Mouse (Mus musculus) layer of hippocampus, adult 9-11 months (tissue): Measurements from ENCODE around the gene Gm49510.

Source experiments
- DNase-seq: peaks from one replicate; pipeline ENCODE4 v3.0.0; 2022

Gene Gm49510

GRCm38 (mm10) chr15:78899409-78899739, at the start of gene Gm49510:
Gene Gm49510, plus strand, starts transcription at chr15:78899667.
- no peak for DNase-seq

DNA sequence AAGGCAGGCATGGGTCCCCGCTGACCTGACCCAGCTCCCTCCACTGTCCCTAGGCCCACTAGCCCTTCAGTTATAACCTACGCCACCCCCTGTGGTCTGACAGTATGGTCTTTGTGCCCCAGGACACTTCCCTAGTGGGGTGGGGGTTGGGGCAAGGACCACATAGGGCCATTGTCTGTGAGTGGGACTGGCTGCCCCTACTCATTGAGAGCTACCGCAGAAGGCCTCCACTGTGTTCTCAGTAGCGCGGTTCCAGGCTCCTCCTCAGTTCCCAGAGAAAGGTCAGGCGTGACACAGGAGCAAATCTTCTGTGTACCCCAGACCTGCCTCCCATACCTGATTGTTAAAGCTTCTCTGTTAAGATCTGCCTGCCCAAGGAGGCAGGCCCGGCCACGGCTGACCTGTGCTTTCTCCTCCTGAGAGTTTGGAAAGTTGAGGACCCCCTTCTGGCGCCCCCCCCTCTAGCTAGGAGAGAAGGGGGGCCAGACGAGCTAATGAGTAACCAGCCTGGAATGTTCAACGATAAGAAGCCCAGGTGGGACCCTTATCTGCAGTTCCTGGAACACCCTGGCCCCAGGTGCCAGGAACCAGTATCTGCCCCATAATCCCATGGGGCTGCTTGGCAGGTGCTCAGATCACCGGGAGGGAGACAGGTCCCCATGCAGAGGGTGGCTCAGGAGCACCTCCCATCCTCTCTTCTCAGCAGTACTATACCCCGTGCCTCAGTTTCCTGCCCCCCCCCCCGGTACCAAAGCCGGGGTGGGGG, 49.2 kb upstream of the Gm49510 start:
- peak; percentile 83 for DNase-seq

GRCm38 (mm10) chr15:78850944-78851343, 48.5 kb upstream of the Gm49510 start:
- no peak for DNase-seq

GRCm38 (mm10) chr15:78851505-78852153, 47.8 kb upstream of the Gm49510 start:
- DNase-seq, result peak; percentile 93

- no peak for DNase-seq
Observed at GRCm38 (mm10) chr15:78855303-78855965, 44.0 kb upstream of the Gm49510 start, which contains the start of gene Lgals2. Gene Lgals2, minus strand, starts transcription at chr15:78855529.

- peak; percentile 84 for DNase-seq
Observed at GRCm38 (mm10) chr15:78857009-78857408, 42.5 kb upstream of the Gm49510 start.

DNA sequence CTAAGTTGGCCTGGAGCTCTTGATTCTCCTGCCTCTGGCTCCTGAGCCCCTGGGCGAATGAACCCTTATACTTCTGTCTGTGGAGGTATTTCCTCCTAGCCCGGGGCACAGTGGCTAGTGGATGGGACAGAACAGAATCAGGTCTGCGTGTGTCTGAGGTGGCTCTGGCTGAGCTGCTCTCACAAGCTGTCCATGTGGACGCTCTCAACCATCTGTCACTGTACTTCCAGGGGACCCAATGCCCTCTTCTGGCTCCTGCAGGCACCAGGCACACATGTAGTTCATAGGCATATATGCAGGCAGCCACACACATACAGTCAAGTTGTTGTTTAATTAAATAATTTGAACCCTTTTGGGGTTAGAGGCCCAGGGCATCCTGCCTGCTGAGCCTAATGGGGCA, 40.2 kb upstream of the Gm49510 start:
- DNase-seq, result no peak

DNA sequence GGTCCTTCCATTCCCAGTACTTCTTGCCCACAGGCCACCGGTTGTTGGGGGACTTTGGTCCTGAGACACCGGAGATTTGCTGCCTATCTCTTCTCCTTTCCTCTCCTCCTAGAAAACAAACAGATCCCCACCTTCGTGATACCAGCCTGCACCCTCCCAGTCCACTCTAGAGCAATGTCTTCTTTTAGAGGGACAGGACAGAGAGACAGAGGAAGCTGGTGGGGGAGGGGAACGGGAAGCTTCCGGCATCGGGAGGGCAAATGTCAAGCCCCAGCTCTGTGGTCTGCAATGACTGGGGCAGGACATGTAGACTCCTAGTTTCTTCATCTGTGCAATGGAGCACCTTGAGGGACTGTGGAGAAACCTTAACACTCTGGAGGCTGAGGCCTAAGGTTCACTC, 39.8 kb upstream of the Gm49510 start:
- DNase-seq, result no peak

GRCm38 (mm10) chr15:78862280-78862679, 37.2 kb upstream of the Gm49510 start:
- DNase-seq, result no peak

- DNase-seq, result no peak
Observed at GRCm38 (mm10) chr15:78863154-78863553, 36.3 kb upstream of the Gm49510 start.

DNA sequence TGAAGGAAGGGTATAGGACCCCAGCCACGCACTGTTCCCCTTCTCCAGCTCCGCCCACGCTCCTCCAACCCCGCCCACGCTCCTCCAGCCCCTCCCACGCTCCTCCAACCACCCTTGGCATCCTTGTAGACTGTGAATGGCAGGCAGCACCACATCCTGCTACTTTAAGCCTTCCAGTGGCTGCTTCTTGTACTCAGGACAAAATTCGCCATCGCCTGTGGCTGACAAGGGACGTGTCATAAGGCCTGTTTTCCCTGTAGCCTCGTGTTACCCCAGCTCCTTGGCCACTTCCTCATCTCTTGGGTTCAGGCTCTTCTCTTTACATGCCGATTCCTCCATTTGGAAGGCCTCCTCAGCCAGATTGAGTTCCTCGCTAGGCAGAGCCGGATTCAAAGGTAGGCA, 35.6 kb upstream of the Gm49510 start:
- no peak for DNase-seq

DNA sequence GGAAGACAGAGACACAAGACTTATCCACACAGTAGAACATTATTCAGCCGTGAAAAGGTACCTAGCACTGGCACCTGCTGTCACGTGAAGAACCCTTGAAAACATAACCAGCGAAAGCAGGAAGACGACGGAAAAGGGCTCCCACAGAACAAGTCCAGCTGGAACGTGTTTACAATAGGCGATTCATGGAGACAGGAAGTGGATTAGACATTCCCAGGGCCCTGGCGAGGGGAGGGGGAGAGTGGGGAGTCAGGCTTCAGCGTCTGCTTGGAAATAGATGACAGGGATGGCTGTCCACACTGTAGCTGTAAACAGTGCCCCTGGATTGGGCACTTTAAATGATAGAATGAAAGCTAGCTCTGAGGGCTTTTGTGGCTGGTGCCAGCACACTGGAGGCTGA, 31.1 kb upstream of the Gm49510 start:
- DNase-seq, result no peak

DNA sequence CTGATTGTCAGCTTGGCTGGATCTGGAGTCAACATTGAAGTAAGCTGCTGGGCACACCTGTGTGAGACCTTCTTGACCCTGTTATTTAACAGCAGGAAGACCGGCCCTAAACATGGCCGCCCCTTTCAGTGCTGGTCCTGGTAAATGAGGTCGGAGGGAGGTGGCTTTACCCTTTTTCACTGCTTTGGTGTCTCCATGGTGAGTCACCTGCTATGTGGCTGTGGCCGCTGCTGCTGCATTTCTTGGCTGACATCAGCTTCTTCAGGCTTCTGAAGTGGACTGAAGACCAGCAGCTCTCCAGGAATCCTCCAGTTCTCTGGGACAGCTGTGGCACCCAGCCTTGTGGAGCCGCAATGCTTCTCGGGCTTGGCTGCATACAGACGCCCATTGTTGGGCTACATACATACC, 30.6 kb upstream of the Gm49510 start:
- DNase-seq, result no peak

DNA sequence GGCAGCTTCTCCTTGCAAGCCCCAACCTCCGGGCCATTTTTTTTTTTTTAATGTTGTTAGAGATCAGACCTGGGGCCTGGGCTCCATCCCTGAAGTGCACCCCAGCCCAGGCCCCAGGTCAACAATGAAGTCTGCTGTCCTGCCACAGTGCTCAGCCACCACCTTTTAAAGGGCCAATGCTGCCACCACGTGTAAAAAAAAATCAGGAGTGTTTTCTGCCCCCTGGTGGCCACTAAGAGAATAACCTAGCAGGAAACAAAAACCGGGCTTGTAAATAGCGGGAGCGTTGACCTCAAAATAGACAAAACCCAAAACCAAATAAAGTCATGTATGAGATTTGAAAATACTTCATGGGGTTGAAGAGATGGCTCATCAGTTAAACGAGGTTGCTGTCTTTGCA, 29.7 kb upstream of the Gm49510 start:
- DNase-seq, result no peak

GRCm38 (mm10) chr15:78872021-78872608, 27.4 kb upstream of the Gm49510 start:
- no peak for DNase-seq

DNA sequence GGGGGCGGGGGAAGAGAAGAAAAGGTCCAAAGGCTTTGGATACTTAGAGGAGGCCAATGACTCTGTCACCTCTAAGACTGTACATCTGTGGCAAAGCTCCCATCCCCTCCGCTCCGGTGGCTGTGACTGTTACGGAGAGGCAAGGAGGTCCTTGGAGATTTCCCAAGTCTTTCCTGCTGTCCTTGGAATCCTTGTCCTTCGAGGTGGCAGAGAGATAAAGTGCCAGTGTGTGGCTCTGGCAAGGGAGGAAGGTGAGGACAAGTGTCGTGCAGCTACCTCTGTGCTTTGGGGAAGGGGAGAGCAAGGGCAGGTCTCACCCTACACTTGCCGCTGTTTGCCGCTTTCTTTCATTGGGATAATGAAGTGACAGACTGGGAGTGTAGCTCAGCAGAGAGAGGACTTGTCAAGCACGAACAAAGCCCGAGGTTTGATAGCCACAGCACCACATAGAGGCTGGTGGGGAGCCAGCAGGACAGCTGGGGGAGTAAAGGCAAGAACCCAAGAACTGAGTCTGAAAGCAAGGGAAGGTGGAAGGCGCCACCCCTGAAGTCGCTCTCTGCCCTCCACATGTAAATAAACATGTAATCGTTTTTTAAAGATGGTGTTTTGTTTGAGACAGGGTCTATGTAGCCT, 25.5 kb upstream of the Gm49510 start:
- no peak for DNase-seq

GRCm38 (mm10) chr15:78874989-78875388, 24.5 kb upstream of the Gm49510 start:
- DNase-seq, result no peak

GRCm38 (mm10) chr15:78875537-78875936, 23.9 kb upstream of the Gm49510 start:
- no peak for DNase-seq

DNA sequence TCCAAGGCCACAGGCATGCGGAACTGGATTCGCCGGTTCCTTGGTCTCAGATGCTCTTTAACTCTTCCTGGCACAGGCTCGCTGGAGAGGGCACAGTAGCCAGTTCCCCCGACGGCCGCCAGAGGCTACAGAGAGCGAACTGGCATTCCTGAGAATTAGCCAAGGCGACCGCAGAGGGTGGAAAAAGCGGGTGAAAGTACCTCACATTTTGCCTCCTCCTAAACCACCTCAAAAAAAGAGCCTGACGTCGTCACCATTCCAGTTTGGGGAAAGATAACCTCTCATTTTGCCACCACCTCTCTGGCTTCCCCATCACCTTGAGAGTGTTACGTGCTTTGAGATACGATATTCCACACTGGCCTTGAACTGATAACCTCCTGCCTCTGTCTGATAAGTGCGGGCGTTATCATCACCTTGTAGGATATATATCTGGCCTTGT, 23.2 kb upstream of the Gm49510 start:
- peak; percentile 77 for DNase-seq

GRCm38 (mm10) chr15:78876991-78877809, 22.3 kb upstream of the Gm49510 start, which contains the start of gene Gga1:
Gene Gga1, plus strand, starts transcription at chr15:78877190.
- peak; percentile 97 for DNase-seq

DNA sequence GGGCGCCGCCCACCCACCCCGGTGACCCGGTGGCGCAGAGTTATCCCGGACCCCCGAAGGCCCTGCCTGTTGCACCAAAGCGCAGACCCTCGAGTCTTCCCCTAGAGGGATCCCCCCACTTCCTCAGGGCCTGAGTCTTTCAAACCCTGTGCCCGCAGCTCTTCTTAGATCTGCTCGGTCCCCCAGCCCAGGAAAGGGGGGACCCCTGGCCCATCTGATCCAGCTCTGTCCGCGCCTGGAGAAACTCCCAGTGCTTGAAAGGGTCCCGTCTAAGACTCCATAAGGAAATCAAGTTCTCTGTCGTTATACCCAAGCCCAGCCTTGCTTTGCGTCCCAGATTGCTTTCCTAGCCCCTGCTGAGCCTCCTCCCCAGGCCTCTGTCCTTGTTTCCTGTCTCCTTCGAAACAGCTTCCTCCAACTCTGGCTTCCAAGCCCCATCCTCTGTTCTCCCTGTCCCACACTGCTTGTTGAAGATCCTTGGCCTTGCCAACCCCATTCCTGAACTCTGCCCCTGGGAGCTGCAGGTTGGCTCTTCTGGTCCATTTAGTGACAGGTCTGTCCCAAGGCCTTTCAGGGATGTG, 21.6 kb upstream of the Gm49510 start:
- no peak for DNase-seq
